Mouse (Mus musculus): ENCODE data around the gene Rcsd1. TPM values are rescaled to one million over a fixed set of nuclear protein-coding genes. Genes with fewer than 3 reads are reported as not detected.
"Not testable (repeated sequence)": the region's sequence is repeated elsewhere in the genome, so short reads cannot be mapped to it uniquely, and the experiment has no call there.

Rcsd1 gene
- polyA plus RNA-seq, 1 experiment from 2014 or later, result 14.9 TPM

DNA sequence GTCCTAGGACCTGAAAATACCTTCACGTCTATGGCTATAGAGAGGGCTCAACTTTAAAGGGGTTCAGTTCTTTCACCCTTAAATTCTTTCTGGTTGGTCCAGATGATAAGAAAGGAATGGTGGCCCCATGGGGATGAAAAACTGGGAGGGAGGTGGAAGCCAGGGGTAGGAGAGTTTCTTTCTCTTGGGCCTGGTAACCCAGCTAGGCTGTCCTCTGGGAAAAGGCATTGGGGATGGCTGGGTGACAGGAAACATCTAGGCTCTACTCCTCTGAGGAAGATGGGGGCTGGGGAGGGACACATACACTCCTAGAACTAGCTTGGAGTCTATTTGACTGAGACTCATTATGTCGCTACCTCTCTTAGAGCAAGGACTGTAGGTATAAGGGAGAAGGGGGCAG, 21.7 kb downstream of the Rcsd1 start:
- no peaks in the 10 kb centered on the region for H3K36me3 ChIP-seq (ENCODE audit: control insufficient read depth, insufficient read depth, low read length)
- H3K9ac ChIP-seq (ENCODE audit: low read depth, low read length), result no peak overlapping the region
- 85% methylated on average over 2 of the region's 2 CpGs for WGBS
- no peaks in the 10 kb centered on the region for H3K9me3 ChIP-seq (ENCODE audit: control insufficient read depth, low read length)
- DNase-seq (ENCODE audit: low spot score), result no peak
- H3K27ac ChIP-seq (replicated peaks; ENCODE audit: low read depth, low read length), result no peak overlapping the region
- no peak for ATAC-seq (ENCODE audit: low read depth)
- no peak overlapping the region for H3K4me3 ChIP-seq (ENCODE audit: low read depth, low read length)
- 0 out of 2 replicates have a peak, but pooled peaks cover 9% of the 10 kb centered on the region for H3K4me1 ChIP-seq (ENCODE audit: control insufficient read depth, insufficient read depth, low read length)
- no peak overlapping the region for H3K4me2 ChIP-seq (ENCODE audit: low read depth, low read length)
- no peaks in the 10 kb centered on the region for H3K27me3 ChIP-seq (replicated peaks; ENCODE audit: control insufficient read depth, insufficient read depth, low read length)

DNA sequence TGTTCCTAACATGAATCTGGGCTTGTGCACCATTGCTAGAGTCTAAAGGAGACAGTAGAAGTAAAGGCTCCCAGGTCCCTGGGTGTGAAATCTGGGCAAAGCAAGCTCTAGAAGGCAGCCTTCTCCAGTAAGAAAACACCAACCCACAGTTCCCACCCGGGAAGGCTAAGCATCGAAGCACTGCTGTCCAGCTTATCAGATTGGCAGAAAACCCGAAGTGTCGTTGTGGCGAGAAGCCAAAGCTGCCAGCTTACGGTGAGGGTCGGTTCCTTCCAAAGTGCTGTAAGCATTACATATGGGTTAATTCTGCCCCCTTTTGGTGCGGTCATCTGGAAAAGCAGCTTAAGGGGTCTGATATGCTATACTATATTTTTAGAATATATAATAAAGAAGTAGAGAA, 22.6 kb downstream of the Rcsd1 start:
- Histone ChIP-seq H3K27ac (replicated peaks; ENCODE audit: low read depth, low read length) (no peak overlapping the region), H3K4me2 (ENCODE audit: low read depth, low read length) (no peak overlapping the region), H3K9ac (ENCODE audit: low read depth, low read length) (no peak overlapping the region), H3K4me3 (ENCODE audit: low read depth, low read length) (no peak overlapping the region), H3K27me3 (replicated peaks; ENCODE audit: control insufficient read depth, insufficient read depth, low read length) (no peaks in the 10 kb centered on the region), H3K36me3 (ENCODE audit: control insufficient read depth, insufficient read depth, low read length) (no peaks in the 10 kb centered on the region), H3K9me3 (ENCODE audit: control insufficient read depth, low read length) (no peaks in the 10 kb centered on the region), H3K4me1 (ENCODE audit: control insufficient read depth, insufficient read depth, low read length) (0 out of 2 replicates have a peak, but pooled peaks cover 9% of the 10 kb centered on the region)
- ATAC-seq (ENCODE audit: low read depth) (no peak), DNase-seq (ENCODE audit: low spot score) (no peak)
- 54% methylated on average over 8 of the region's 8 CpGs for WGBS

DNA sequence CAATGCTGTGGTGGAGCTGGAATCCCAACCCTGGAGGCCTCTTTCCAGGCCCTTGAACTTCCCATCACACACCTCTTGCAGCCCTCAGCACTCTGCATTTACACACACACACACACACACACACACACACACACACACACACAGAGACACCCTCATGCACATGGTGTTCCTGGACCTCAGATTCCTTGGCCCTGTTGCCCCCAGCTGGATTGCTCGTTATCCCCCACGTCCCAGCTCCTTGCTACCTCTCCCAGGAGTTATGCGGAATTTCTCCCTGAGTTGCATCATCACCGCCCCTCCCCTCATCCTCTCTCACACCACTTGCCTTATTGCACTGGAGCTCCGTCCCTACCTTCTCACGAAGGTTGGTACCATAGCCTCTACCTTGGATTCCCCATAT, 23.2 kb downstream of the Rcsd1 start:
- H3K4me2 ChIP-seq (ENCODE audit: low read depth, low read length), result no peak overlapping the region
- H3K9ac ChIP-seq (ENCODE audit: low read depth, low read length), result no peak overlapping the region
- no peak overlapping the region for H3K4me3 ChIP-seq (ENCODE audit: low read depth, low read length)
- no peak for DNase-seq (ENCODE audit: low spot score)
- 51% methylated on average over 6 of the region's 6 CpGs for WGBS
- H3K4me1 ChIP-seq (ENCODE audit: control insufficient read depth, insufficient read depth, low read length), result 0 out of 2 replicates have a peak, but pooled peaks cover 5% of the 10 kb centered on the region
- no peaks in the 10 kb centered on the region for H3K9me3 ChIP-seq (ENCODE audit: control insufficient read depth, low read length)
- H3K27ac ChIP-seq (replicated peaks; ENCODE audit: low read depth, low read length), result no peak overlapping the region
- no peaks in the 10 kb centered on the region for H3K27me3 ChIP-seq (replicated peaks; ENCODE audit: control insufficient read depth, insufficient read depth, low read length)
- no peaks in the 10 kb centered on the region for H3K36me3 ChIP-seq (ENCODE audit: control insufficient read depth, insufficient read depth, low read length)
- no peak for ATAC-seq (ENCODE audit: low read depth)

DNA sequence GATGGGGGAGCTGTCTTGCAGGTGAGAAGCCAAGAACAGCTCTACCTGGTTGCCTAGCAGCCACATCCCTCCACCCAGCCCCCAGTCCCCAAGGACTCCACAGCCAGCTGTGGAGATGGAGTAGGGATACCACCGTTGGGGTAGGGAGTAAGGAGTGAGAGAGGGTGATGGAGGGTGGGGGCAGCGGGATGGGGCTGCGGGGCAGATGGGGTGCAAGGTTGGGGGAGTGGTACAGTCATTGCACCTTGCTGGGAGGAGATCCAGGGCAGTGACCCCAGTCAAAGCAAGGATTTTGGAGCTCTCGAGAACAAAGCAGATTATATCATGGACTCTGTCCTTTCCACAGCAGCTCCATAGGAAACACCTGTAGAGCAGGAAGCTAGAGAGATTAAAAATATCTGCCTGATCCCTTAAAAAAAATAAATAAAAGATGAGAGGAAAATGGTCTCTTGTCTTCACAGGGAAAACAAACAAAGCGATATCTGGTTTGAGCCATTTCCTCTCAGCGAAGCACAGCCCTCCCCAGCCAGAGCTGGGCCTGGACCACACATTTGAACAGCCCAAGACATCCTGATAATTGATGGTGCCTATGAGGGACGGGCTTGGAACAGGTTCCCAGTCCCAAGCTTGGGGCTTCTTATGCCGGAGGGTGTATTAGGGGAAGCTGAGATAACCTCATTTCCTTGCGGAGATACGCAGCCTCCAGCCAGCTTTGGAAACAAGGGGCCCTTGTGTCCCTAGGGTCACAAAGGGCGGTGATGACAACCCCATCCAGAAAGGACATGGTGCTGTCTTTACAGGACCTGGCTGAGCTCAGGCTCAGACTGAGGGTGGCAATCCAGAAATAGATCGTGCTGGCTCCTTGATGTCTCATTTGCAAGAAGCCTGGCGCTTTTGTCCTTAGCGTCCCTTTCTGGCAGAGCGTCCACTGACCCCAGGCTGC, 25.0 kb downstream of the Rcsd1 start:
- Histone ChIP-seq H3K27me3 (replicated peaks; ENCODE audit: control insufficient read depth, insufficient read depth, low read length) (no peaks in the 10 kb centered on the region), H3K36me3 (ENCODE audit: control insufficient read depth, insufficient read depth, low read length) (no peaks in the 10 kb centered on the region), H3K4me2 (ENCODE audit: low read depth, low read length) (no peak overlapping the region), H3K4me3 (ENCODE audit: low read depth, low read length) (no peak overlapping the region), H3K27ac (replicated peaks; ENCODE audit: low read depth, low read length) (no peak overlapping the region), H3K9ac (ENCODE audit: low read depth, low read length) (no peak overlapping the region), H3K9me3 (ENCODE audit: control insufficient read depth, low read length) (no peaks in the 10 kb centered on the region), H3K4me1 (ENCODE audit: control insufficient read depth, insufficient read depth, low read length) (0 out of 2 replicates have a peak, but pooled peaks cover 3% of the 10 kb centered on the region)
- WGBS, result 43% methylated on average over 15 of the region's 15 CpGs
- ATAC-seq (ENCODE audit: low read depth) (no peak), DNase-seq (ENCODE audit: low spot score) (no peak)

DNA sequence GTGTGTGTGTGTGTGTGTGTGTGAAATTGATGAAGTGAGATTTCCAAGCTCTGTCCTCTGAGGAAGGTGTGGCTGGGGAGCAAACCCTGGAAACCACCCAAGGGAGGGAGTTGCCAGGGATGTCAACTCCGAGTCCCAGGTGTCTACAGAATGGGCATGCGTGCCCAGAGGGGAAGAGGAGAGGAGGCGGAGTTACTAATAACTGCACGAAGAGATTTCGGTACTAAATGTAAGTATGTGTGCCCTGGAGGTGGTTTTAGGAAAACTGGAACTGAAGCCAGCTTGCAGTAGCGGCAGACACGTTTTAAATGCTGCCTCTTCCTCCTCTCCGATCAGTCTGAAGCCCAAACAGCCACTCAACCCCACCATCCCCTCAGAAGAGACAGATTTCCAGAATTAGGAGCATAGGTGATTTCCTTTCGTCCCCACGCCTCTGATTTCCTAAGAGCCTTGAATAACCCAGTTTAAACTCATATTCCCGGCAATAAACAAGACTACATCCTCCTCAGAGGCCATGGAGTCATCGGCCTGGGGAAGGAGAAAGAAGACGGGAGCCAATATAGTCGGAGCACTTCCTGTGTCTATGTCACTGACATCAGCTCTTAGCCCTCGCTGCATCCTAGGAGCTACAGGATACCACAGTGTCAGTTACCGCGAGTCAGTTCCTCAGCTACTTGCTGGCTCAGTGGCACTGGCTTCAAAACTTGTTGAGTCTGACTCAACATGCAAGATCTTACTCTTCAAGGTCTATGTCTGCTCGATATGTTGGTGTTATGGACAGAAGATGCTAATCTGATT, 27.3 kb downstream of the Rcsd1 start:
- Histone ChIP-seq H3K4me3 (ENCODE audit: low read depth, low read length) (no peak overlapping the region), H3K27ac (replicated peaks; ENCODE audit: low read depth, low read length) (no peak overlapping the region; the same call in 1 of the 2 replicates), H3K4me1 (ENCODE audit: control insufficient read depth, insufficient read depth, low read length) (peaks cover 3% of the 10 kb centered on the region; the same call in 1 of the 2 replicates), H3K4me2 (ENCODE audit: low read depth, low read length) (no peak overlapping the region), H3K27me3 (replicated peaks; ENCODE audit: control insufficient read depth, insufficient read depth, low read length) (no peaks in the 10 kb centered on the region), H3K9me3 (ENCODE audit: control insufficient read depth, low read length) (no peaks in the 10 kb centered on the region), H3K36me3 (ENCODE audit: control insufficient read depth, insufficient read depth, low read length) (no peaks in the 10 kb centered on the region), H3K9ac (ENCODE audit: low read depth, low read length) (no peak overlapping the region)
- ATAC-seq (ENCODE audit: low read depth), result no peak
- WGBS, result 68% methylated on average over 18 of the region's 18 CpGs
- DNase-seq (ENCODE audit: low spot score), result no peak

DNA sequence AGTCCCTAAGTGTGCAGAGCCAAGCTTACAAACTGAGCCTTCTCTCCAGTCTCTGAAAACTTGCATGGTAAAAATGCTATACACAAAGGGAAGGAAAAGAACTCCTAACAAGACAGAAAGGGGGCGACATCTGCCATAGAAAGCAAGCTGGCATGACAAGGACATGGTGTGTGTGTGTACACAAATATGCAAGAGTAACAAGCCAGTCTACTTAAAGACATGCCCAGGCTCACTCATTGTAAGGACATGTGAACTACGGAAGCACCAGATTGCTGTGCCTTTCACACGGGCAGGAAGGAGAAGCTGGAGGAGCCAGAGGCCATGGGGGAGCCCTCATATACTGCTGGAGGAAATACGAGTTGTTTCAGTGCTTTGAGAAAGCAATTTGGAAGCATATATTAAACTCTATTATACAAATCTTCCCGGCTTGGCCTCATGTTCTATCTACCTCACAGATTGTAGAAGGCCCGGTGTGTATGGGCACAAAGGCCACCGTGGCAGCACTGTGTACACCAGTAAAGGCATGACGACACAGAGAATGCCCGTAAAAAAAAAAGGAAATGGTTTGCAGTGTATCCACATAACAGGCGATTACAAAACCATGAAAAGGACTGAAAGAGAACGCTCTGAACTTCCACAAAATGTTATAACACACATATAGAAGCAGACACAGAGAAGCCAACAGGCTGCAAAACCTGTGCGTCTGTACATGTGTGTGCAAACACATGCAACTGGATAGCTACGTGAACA, 28.3 kb downstream of the Rcsd1 start:
- DNase-seq (ENCODE audit: low spot score) (no peak), ATAC-seq (ENCODE audit: low read depth) (no peak)
- Histone ChIP-seq H3K4me2 (ENCODE audit: low read depth, low read length) (no peak overlapping the region), H3K9me3 (ENCODE audit: control insufficient read depth, low read length) (no peaks in the 10 kb centered on the region), H3K27me3 (replicated peaks; ENCODE audit: control insufficient read depth, insufficient read depth, low read length) (no peaks in the 10 kb centered on the region), H3K36me3 (ENCODE audit: control insufficient read depth, insufficient read depth, low read length) (no peaks in the 10 kb centered on the region), H3K27ac (replicated peaks; ENCODE audit: low read depth, low read length) (no peak overlapping the region), H3K9ac (ENCODE audit: low read depth, low read length) (no peak overlapping the region), H3K4me3 (ENCODE audit: low read depth, low read length) (no peak overlapping the region), H3K4me1 (ENCODE audit: control insufficient read depth, insufficient read depth, low read length) (peaks cover 3% of the 10 kb centered on the region; the same call in 1 of the 2 replicates)
- 62% methylated on average over 13 of the region's 13 CpGs for WGBS

DNA sequence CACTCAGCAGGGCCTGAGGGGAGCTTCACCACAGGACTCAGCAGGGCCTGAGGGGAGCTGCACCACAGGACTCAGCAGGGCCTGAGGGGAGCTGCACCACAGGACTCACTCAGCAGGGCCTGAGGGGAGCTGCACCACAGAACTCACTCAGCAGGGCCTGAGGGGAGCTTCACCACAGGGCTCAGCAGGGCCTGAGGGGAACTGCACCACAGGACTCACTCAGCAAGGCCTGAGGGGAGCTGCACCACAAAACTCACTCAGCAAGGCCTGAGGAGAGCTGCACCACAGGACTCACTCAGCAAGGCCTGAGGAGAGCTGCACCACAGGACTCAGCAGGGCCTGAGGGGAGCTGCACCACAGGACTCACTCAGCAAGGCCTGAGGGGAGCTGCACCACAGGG, 29.5 kb downstream of the Rcsd1 start:
- not testable (repeated sequence) for H3K36me3 ChIP-seq (ENCODE audit: control insufficient read depth, insufficient read depth, low read length); DNase-seq (ENCODE audit: low spot score); H3K9me3 ChIP-seq (ENCODE audit: control insufficient read depth, low read length); H3K27me3 ChIP-seq (replicated peaks; ENCODE audit: control insufficient read depth, insufficient read depth, low read length); ATAC-seq (ENCODE audit: low read depth); H3K4me2 ChIP-seq (ENCODE audit: low read depth, low read length); H3K4me3 ChIP-seq (ENCODE audit: low read depth, low read length); H3K27ac ChIP-seq (replicated peaks; ENCODE audit: low read depth, low read length); H3K9ac ChIP-seq (ENCODE audit: low read depth, low read length); H3K4me1 ChIP-seq (ENCODE audit: control insufficient read depth, insufficient read depth, low read length)

DNA sequence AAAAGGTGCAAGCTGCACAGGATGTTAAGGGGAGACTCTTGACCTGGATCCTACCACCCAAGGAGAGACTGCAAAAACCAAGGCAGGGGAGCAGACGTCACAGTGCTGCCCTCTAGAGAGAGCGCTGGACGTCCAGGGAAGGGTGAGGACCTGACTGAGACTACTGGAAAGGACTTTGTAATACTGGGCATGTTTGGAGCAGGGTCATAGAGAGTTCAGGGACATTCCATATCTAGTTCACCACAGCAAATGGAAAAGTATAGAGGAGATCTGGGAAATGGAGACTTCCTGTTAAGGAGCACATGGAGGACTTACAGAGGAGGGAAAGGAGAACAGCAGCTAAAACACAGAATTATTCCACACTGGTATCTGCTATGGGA, 29.9 kb downstream of the Rcsd1 start:
- 43% methylated on average over 3 of the region's 3 CpGs for WGBS
- Histone ChIP-seq H3K9ac (ENCODE audit: low read depth, low read length) (no peak overlapping the region), H3K27ac (replicated peaks; ENCODE audit: low read depth, low read length) (peak overlapping the region; percentile 15; the same call in 1 of the 2 replicates), H3K4me2 (ENCODE audit: low read depth, low read length) (no peak overlapping the region), H3K4me3 (ENCODE audit: low read depth, low read length) (no peak overlapping the region), H3K36me3 (ENCODE audit: control insufficient read depth, insufficient read depth, low read length) (no peaks in the 10 kb centered on the region), H3K9me3 (ENCODE audit: control insufficient read depth, low read length) (no peaks in the 10 kb centered on the region), H3K27me3 (replicated peaks; ENCODE audit: control insufficient read depth, insufficient read depth, low read length) (no peaks in the 10 kb centered on the region), H3K4me1 (ENCODE audit: control insufficient read depth, insufficient read depth, low read length) (peaks cover 3% of the 10 kb centered on the region; the same call in 1 of the 2 replicates)
- DNase-seq (ENCODE audit: low spot score) (no peak), ATAC-seq (ENCODE audit: low read depth) (no peak)
